Mouse (Mus musculus) spleen, adult 2 months (tissue): ENCODE measurements around the gene Scaf1.

Experiments used
- CTCF ChIP-seq: fragments of 200-500 bp; IDR thresholded peaks from 2 replicates; pipeline ENCODE4 v1.5.1; 2011; ENCODE audit warnings: mild to moderate bottlenecking, inconsistent platforms; ENCODE audit not compliant: insufficient read depth, insufficient read length, insufficient replicate concordance; ENCODE audit errors: extremely low read depth
- POLR2A ChIP-seq: fragments of 200-500 bp; IDR thresholded peaks from 2 replicates; pipeline ENCODE4 v1.6.1; 2011; ENCODE audit warnings: low read depth, low read length, inconsistent platforms

- TF ChIP-seq POLR2A (no peak), CTCF (no peak)
These were observed 31.4 kb downstream of the Scaf1 start for GRCm38 (mm10) chr7:44984833-44985164.
